Mouse (Mus musculus): ENCODE measurements around the gene Cdk2ap1. TPM values are rescaled to one million over a fixed set of nuclear protein-coding genes. Genes with fewer than 3 reads are reported as not detected.

Gene Cdk2ap1
- polyA plus RNA-seq, 1 experiment, result 321 TPM

GRCm38 (mm10) chr5:124353726-124354547 lies 8.9 kb downstream of the Cdk2ap1 start:
- Histone ChIP-seq H3K79me2 (ENCODE audit: control insufficient read depth, insufficient read depth) (peaks cover 53% of the 10 kb centered on the region), H3K4me3 (ENCODE audit: insufficient read depth, poor library complexity, severe bottlenecking) (peak overlapping the region; percentile 65), H3K79me3 (ENCODE audit: low read depth) (peaks cover 40% of the 10 kb centered on the region), H3K36me3 (ENCODE audit: control insufficient read depth, insufficient read depth) (peaks cover 13% of the 10 kb centered on the region), H3ac (ENCODE audit: control insufficient read depth, insufficient read length, low read depth) (peak overlapping the region; percentile 91), H3K27me3 (ENCODE audit: control insufficient read depth, insufficient read depth, insufficient read length) (no peaks in the 10 kb centered on the region)
- TF ChIP-seq CEBPB (IDR thresholded peaks at IDR 0.05; ENCODE audit: low read depth), result no peak
- TF ChIP-seq MAX (IDR thresholded peaks at IDR 0.05), result no peak

- Histone ChIP-seq H3K36me3 (ENCODE audit: control insufficient read depth, insufficient read depth) (peaks cover 21% of the 10 kb centered on the region), H3K4me3 (ENCODE audit: insufficient read depth, poor library complexity, severe bottlenecking) (peak overlapping the region; percentile 65), H3K79me2 (ENCODE audit: control insufficient read depth, insufficient read depth) (peaks cover 61% of the 10 kb centered on the region), H3K27me3 (ENCODE audit: control insufficient read depth, insufficient read depth, insufficient read length) (no peaks in the 10 kb centered on the region), H3K79me3 (ENCODE audit: low read depth) (peaks cover 47% of the 10 kb centered on the region), H3ac (ENCODE audit: control insufficient read depth, insufficient read length, low read depth) (peak overlapping the region; percentile 91)
- TF ChIP-seq USF1 (IDR thresholded peaks at IDR 0.05; ENCODE audit: low read depth), result no peak
- TF ChIP-seq MAX (IDR thresholded peaks at IDR 0.05), result peak; percentile 20
Measured at GRCm38 (mm10) chr5:124353011-124353725, 9.7 kb downstream of the Cdk2ap1 start.

GRCm38 (mm10) chr5:124352141-124352920 lies 10.6 kb downstream of the Cdk2ap1 start:
- Histone ChIP-seq H3K4me3 (ENCODE audit: insufficient read depth, poor library complexity, severe bottlenecking) (peak overlapping the region; percentile 65), H3K79me3 (ENCODE audit: low read depth) (peaks cover 49% of the 10 kb centered on the region), H3K79me2 (ENCODE audit: control insufficient read depth, insufficient read depth) (peaks cover 64% of the 10 kb centered on the region), H3ac (ENCODE audit: control insufficient read depth, insufficient read length, low read depth) (peak overlapping the region; percentile 91), H3K36me3 (ENCODE audit: control insufficient read depth, insufficient read depth) (peaks cover 25% of the 10 kb centered on the region), H3K27me3 (ENCODE audit: control insufficient read depth, insufficient read depth, insufficient read length) (no peaks in the 10 kb centered on the region)
- TF ChIP-seq MAX (IDR thresholded peaks at IDR 0.05) (peak; percentile 36), FOSL1 (IDR thresholded peaks at IDR 0.05; ENCODE audit: insufficient read depth, low read length, poor library complexity, severe bottlenecking) (no peak), USF1 (IDR thresholded peaks at IDR 0.05; ENCODE audit: low read depth) (no peak), CTCF (IDR thresholded peaks at IDR 0.05; ENCODE audit: control insufficient read depth, insufficient read depth, insufficient read length) (no peak), MYOG (IDR thresholded peaks at IDR 0.05; ENCODE audit: control insufficient read depth, extremely low read depth, insufficient read length) (no peak)

DNA sequence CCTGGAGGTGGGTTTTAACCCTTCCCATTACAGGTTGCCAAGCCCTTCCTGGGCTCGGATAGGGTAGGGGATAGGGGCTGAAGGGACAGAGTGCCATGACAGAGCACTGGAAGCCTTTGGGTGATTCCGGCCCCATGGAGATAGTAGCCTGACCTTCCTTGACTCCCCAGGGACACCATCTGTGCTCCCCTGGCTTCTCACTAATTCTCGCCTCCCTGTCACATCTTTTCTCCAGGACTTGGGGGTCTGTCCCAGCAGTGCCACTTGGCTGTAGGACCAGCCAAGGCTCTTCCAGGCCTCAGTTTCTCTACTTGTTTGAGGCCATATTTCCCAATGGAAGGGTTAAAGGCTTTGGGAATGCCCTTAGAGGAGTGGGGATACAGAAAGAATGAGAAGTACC lies 11.3 kb downstream of the Cdk2ap1 start:
- Histone ChIP-seq H3K79me3 (ENCODE audit: low read depth) (peaks cover 49% of the 10 kb centered on the region), H3K27me3 (ENCODE audit: control insufficient read depth, insufficient read depth, insufficient read length) (no peaks in the 10 kb centered on the region), H3K4me3 (ENCODE audit: insufficient read depth, poor library complexity, severe bottlenecking) (peak overlapping the region; percentile 65), H3K36me3 (ENCODE audit: control insufficient read depth, insufficient read depth) (peaks cover 28% of the 10 kb centered on the region), H3K79me2 (ENCODE audit: control insufficient read depth, insufficient read depth) (peaks cover 64% of the 10 kb centered on the region), H3ac (ENCODE audit: control insufficient read depth, insufficient read length, low read depth) (peak overlapping the region; percentile 58)
- TF ChIP-seq MAX (IDR thresholded peaks at IDR 0.05) (peak; percentile 2), CTCF (IDR thresholded peaks at IDR 0.05; ENCODE audit: control insufficient read depth, insufficient read depth, insufficient read length) (no peak)

DNA sequence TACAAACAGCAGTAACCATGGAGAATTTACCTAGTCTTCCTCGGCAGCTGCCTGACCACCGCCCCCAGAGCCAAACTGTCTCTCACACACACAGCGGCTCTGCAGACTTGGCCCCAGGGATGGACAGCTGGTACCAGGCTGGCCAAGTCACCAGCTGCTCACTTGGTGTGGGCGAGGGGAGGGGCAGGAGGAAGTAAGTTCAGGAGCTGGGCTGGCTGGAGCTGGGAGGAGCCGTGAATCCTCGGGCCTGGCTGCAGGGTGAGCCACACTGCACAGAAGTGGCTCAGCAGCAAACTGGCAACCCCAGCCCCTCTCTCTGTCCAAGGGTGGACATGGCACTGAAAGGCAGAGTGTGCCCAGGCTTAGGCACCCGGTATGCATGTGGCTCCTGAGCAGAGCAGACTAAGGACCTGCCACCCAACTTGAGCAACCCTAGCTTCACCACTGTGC lies 11.7 kb downstream of the Cdk2ap1 start:
- peak overlapping the region; percentile 58 for H3ac ChIP-seq (ENCODE audit: control insufficient read depth, insufficient read length, low read depth)
- peaks cover 49% of the 10 kb centered on the region for H3K79me3 ChIP-seq (ENCODE audit: low read depth)
- no peaks in the 10 kb centered on the region for H3K27me3 ChIP-seq (ENCODE audit: control insufficient read depth, insufficient read depth, insufficient read length)
- H3K36me3 ChIP-seq (ENCODE audit: control insufficient read depth, insufficient read depth), result peaks cover 32% of the 10 kb centered on the region
- peak overlapping the region; percentile 65 for H3K4me3 ChIP-seq (ENCODE audit: insufficient read depth, poor library complexity, severe bottlenecking)
- peak; percentile 88 for TF ChIP-seq MYOD1 (IDR thresholded peaks at IDR 0.05; ENCODE audit: control insufficient read depth, insufficient read length, low read depth)
- no peak for TF ChIP-seq FOSL1 (IDR thresholded peaks at IDR 0.05; ENCODE audit: insufficient read depth, low read length, poor library complexity, severe bottlenecking)
- TF ChIP-seq CEBPB (IDR thresholded peaks at IDR 0.05; ENCODE audit: low read depth), result no peak
- TF ChIP-seq CTCF (IDR thresholded peaks at IDR 0.05; ENCODE audit: control insufficient read depth, insufficient read depth, insufficient read length), result no peak
- TF ChIP-seq MAX (IDR thresholded peaks at IDR 0.05), result peak; percentile 14
- peaks cover 64% of the 10 kb centered on the region for H3K79me2 ChIP-seq (ENCODE audit: control insufficient read depth, insufficient read depth)

GRCm38 (mm10) chr5:124350350-124350749 lies 12.5 kb downstream of the Cdk2ap1 start:
- Histone ChIP-seq H3K36me3 (ENCODE audit: control insufficient read depth, insufficient read depth) (peaks cover 32% of the 10 kb centered on the region), H3K4me3 (ENCODE audit: insufficient read depth, poor library complexity, severe bottlenecking) (no peak overlapping the region)
- TF ChIP-seq USF1 (IDR thresholded peaks at IDR 0.05; ENCODE audit: low read depth), result no peak
- no peak for TF ChIP-seq MAX (IDR thresholded peaks at IDR 0.05)
- TF ChIP-seq CTCF (IDR thresholded peaks at IDR 0.05; ENCODE audit: control insufficient read depth, insufficient read depth, insufficient read length), result no peak
- no peak for TF ChIP-seq MYOG (IDR thresholded peaks at IDR 0.05; ENCODE audit: control insufficient read depth, extremely low read depth, insufficient read length)
- TF ChIP-seq MYOD1 (IDR thresholded peaks at IDR 0.05; ENCODE audit: control insufficient read depth, insufficient read length, low read depth), result no peak
- no peak for TF ChIP-seq FOSL1 (IDR thresholded peaks at IDR 0.05; ENCODE audit: insufficient read depth, low read length, poor library complexity, severe bottlenecking)
- TF ChIP-seq CEBPB (IDR thresholded peaks at IDR 0.05; ENCODE audit: low read depth), result no peak

More at GRCm38 (mm10) chr5:124350350-124350749, 12.5 kb downstream of the Cdk2ap1 start:
- Histone ChIP-seq H3K27me3 (ENCODE audit: control insufficient read depth, insufficient read depth, insufficient read length) (no peaks in the 10 kb centered on the region), H3ac (ENCODE audit: control insufficient read depth, insufficient read length, low read depth) (no peak overlapping the region), H3K79me3 (ENCODE audit: low read depth) (peaks cover 49% of the 10 kb centered on the region), H3K79me2 (ENCODE audit: control insufficient read depth, insufficient read depth) (peaks cover 64% of the 10 kb centered on the region)
